Mouse (Mus musculus) spleen, postnatal 14 days (tissue): ENCODE results near the gene Chrm2.

Source experiments
- DNase-seq, 2 experiments: peaks; one replicate each; pipeline ENCODE4 v3.0.0; 2021 to 2022; ENCODE audit warnings: low spot score in 2 of 2

Gene Chrm2

DNA sequence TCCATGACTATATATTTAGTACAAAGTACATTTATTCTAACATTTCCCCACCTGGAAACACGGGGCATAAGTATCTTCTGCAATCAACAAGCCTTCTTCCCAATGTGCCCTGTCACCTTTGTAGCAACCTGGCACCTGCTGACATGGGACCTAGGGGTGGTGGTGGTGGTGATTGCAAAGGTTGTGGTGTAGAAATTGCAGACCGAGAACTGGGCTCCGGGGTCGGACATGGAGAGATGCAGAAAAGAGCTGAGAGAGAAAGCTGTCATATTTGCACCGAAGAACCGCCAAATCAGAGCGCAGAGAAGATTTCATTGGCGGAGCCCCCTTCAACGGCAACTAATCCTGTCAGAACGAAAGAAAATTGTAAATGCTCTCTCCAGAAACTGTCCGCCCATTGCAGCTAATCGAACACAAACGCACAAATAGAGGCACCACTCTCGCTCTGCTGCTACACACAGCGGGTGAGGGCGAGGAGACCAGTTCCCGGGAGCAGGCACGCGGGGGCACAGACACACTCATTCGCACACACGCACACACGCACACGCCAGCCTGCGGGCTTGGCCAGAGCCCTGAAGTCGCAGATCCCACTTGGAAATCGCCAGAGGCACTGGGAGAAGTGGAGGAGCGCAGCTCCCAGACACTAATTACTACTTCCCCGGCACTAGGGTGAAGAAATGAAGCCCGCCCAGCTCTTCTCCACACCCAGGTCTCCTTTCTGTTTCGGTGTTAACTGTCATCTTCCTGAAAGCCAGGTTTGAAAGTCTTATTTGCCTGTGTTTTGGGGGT, at the start of gene Chrm2:
TSS of gene Chrm2 (plus strand) at position 473 of the 789 bp plus-strand sequence.
- DNase-seq, result no peak

DNA sequence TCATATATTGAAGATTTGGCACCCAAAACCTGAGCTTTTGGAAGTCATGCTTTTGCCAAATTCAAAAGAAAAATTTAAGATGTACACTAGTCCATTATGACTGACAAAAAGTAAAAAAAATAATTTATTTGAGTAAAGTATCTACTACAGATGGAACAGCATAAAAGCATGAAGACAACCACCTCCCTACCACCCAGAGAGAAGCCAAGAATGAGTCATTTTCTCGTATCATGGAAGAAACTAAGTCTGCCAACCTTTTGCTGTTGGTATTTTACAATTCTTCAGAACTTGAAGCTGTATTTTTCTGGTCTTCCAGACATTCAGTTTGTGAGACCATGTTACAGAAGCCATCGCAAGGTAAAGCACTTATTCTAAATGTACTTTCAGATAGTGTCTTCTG, 13.9 kb upstream of the Chrm2 start:
- DNase-seq, result no peak

DNA sequence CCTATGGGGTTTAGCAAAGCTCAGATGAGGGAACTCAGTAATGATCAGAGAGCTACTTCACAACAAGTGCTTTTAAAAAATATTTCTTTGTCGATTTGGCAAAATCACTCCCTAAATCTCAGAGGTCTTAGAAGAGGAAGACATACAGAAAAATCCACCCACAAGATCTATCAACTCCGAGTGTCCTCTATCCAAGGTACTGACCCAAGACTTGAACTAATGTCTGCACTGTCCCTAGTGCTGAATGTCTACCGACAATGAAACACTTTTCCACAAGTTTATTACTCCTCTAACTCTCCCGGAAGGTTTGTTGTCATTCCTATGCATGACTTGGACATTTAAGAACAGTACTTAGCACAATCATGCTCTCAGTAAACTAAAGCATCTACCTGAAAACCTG, 9.9 kb upstream of the Chrm2 start:
- no peak for DNase-seq

DNA sequence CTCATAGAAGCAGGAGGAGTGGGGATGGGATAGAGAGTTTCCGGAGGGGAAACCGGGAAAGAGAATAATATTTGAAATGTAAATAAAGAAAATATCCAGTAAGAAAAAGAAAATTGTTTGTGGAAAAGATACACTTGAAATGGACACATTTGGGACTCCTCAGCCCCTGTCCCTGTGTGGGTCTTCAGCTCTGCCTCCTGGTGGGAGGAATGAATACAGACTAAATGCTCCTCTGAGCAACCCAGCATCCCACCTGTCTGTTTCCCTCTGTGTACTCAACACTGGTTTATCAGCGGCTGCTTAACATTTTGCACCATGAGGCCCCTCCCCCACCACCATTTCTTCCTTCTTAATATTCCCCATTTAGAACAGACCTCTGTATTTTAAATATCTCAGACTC, 3.8 kb upstream of the Chrm2 start:
- no peak for DNase-seq

DNA sequence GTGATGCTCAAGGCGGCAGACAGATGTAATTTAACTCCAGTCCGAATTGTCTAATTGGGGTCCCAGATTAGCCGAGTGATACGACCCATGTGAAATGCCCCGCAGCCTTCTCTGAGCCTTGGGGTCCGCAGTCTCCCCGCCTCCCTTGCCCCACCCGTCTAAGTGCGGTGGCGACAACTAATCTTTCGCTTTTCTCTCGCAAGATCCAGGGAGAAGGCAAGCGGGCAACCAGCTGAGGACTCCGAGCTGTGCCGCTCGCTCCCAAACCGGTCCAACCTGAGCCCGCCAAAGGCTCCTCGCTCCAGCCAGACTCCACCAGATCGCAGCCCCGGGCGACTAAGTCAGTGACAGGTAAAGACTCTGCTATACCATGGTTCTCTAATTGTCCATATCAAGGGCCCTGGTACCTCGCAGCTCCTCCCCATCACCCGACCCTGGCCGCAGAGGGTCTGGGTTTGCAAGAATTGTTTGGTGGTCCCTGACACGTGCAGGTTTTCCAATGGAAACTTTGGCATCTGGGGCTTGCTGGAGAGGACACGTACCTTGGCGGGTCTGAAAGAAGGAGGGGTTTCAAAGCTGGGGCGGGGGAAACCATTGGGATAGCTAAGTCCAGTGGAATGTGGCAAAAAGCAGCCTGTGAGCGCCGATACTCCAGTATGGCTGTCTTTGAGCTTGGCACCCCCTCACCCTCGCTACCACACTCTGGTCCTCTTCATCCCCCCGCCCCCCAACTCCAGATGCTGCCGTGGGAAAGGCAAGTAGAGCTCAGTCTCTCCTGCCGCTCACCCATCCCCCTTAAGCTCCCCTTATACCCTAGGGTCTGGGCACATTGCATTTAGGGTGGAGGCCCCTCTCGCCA, 746 bp downstream of the Chrm2 start:
- DNase-seq, result no peak

DNA sequence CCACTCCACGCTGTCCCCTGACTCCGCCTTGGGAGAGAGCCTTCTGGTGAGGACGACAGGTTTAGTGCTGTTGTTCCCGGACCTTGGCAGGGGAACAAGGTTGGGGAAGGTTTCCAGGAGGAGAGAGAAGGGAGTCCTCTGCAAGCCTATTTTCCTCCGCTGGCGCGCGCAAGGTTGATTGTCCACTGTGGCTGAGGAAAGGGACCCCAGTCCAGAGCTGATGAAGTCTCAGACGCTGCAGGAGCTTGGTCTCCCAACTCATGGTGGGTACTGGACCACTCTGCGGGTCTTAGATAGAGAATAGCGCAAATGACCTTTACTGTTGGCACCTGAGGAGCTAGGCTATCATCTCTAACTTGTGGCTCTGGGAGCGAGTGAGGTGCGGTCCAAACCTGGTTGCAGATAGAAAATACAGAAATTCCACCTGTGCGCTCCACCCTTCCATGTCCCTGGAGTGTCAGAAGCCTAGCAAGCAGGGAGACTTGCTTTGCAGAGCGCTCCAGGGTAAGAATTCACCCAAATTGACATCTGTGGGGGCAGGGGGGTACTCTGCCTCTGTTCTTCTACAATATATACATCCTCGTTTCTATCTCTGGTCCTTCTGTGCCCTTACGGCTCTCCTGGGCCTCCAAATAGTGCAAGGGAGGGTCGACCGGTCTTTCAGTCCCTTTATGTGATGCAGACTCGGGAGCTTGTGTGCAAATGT, 1.5 kb downstream of the Chrm2 start:
- DNase-seq, result no peak

DNA sequence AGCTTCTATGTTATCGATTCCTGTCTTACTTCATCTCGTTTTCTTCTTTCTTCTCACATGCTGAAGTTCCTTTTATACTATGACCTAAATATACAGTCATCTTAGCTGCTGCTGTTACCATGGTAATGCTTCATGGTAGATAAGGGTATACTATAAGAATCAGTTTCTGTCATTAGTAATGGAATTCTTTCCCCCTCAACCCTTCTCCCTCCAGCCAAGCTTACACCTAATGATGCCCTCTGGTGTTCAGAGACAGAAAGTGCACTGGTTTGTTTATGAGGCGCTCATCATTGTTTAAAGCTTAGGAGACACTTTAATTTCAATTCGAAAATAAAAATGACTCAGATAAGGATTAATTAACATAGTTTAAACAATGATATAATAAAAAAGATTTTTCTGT, 5.8 kb downstream of the Chrm2 start:
- no peak for DNase-seq

DNA sequence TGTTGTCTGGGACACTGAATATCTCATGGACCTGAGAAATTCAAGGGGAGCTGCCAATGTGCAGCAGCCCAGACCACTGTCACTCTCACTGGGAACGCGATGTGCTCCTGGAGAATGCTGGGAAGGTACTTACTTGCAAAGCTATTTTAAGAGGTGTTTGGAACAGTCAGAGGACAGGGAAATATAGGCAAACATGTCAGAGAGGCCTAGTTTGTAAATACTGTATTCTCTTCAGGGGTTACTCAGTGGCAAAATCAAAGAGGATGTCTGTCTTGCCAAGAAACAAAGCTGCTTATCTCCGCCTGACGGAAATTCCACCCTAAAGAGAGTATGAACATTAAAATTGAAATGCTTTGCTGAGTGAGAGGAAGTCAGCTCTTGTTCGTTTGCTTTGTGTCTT, 17.3 kb downstream of the Chrm2 start:
- no peak for DNase-seq

DNA sequence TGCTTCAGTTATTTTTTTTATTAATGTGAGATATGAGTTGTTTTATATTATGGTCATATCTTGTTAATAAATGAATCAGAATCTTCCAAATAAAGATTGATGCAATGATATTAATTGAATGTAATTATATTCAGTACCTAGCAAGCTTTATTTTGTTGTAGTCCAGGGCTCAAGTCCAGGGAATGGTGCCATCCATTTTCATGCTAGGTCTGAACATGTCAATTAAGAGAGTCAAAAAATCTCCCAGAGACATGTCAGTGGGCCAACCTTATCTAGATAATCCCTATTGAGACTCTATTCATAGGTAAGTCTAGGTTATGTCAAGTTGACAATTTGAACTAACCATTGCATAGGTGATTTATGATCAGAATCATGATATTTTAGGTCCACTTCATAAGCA, 21.1 kb downstream of the Chrm2 start:
- no peak for DNase-seq

DNA sequence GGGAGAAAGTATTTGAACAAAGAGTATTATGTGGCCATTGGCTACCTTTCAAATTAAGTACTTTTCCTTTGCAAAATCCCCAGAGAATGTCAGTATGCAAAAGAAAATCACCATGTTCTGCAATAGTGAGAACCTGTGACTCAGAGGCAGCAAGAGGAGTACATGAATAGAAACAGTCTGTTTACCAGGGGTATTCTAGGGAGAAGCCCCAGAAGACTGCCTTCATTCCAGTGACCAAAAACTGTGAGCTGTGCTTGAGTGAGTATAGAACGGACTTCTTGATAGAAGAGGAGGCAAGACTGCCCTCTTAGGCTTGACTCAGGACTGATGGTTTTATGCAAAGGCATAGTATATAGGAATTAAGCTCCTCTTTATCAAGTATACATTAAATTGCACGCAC, 22.2 kb downstream of the Chrm2 start:
- no peak for DNase-seq

DNA sequence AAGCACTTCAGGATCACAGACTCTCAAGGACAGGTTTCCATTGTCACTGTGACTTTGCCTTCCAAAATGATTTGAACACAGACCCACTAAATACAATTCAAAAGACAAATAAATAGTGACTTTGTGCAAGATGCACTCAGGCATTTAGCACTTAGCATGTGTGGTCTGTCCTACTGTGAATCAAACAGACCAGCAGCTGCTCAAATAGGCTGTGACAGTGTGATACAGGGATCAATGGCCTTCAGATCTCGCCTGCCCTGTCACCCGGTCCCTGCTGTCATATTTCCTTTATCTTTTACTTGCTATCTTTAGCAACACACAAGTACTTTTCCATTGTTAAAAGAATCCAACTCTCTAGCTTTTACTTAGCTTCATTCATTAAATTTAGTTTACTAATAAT, 31.8 kb downstream of the Chrm2 start:
- DNase-seq, result no peak

DNA sequence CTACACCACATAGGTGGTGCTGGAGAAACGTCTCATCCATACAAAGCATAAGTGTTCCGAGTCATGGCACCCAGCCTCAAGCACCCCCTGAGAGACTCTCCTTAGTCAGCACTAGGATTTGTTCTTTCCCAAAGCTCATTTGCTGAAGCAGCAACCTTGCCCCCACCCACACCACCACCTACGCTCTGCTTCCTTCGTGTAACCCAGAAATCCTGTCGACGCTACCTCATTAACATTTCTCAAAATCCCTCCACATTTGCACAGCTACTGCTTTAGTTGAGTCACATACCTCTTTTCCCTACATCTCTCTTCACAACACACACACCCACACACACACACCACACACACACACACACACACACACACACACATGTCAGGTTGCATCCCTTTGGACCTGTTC, 50.1 kb downstream of the Chrm2 start:
- DNase-seq, result no peak

DNA sequence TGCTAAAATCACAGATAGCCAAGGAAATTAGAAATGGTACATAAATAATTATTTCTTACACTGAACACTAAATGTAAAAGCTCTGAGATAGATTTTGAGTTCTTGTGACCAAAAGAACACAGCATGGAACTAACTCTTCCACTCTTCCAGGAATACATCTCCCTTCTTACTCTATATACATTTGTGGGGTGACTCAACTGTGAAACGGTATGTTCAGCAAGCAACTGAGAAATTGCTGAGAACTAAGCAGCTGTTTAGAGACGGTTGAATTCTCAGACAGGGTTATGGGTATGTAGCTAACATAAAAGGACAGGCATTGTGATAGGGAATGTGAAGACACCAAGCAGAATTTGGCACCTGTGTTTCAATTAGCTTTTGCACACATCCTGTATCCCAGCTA, 51.3 kb downstream of the Chrm2 start:
- DNase-seq, result no peak

DNA sequence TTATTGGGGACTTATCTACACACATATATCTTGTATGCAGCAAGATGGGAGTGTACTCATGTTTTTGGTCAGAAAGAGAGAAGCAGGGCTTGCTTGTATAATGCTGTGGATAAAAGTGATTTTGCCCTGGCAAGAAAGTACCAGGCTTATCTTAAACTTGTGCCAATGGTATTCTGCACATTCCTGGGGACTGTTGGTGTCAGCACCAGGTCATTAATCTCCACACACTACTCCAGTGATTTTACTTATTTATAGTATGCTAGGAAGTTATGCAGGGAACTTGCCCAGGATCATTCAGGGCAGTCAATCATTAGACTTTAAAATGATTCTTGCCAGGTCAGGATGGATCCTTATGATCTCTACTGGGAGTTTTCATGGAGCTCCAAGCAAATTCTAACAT, 63.6 kb downstream of the Chrm2 start:
- DNase-seq, result no peak

DNA sequence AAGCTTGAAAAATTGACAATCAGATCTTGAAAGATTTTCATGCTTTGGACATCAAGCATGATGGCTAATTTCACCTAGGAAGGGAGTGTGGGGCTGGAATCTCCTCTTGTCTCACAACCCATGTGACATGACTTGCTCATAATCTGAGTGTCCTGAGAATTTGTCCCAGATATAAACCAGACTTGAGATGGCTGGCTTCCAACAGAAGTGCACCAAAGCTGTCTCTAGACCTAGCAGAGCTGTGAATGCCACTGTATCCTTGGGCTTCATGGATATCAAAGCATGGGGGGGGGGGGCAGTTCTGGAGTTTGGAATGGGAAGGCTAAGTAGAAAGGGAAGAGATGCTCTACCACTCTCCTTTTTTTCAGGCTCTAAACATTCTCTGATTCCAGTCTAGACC, 67.2 kb downstream of the Chrm2 start:
- no peak for DNase-seq

DNA sequence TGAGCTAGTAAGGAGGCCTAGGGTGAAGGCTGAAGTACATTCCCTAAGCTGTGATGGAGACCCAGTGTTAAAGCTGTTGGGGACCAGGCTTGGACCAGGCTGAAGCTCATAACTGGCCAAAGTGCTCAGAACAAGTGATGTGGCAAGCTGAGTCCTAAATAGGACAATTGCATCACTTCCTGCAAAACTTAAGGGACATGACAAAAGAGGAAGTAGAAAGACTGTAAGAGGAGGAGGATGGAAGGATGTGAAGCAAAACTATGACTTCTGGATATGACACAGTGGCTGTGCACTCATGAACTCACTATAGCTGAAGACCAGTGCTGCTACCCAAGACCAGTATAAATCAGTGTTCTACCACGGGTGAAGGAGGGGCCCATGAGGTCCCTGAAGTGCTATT, 69.1 kb downstream of the Chrm2 start:
- DNase-seq, result no peak

DNA sequence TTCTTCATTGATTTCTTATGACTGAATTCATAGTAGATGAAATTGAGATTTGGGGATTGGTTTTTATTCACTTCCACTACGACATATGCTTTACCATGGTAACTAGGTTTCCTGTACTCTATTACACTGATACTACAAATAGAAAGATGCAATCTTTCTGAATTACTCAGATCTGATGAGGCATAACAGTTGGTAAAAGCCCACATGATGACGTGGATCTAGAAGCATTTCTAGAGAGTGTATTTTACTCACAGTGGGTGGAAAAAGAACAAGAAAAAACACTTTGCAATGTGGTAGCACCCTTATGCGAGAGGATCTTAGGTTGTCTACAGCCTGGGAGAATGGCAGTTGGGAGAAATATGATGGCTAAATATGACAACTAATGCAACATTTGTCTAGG, 76.1 kb downstream of the Chrm2 start:
- DNase-seq, result no peak

DNA sequence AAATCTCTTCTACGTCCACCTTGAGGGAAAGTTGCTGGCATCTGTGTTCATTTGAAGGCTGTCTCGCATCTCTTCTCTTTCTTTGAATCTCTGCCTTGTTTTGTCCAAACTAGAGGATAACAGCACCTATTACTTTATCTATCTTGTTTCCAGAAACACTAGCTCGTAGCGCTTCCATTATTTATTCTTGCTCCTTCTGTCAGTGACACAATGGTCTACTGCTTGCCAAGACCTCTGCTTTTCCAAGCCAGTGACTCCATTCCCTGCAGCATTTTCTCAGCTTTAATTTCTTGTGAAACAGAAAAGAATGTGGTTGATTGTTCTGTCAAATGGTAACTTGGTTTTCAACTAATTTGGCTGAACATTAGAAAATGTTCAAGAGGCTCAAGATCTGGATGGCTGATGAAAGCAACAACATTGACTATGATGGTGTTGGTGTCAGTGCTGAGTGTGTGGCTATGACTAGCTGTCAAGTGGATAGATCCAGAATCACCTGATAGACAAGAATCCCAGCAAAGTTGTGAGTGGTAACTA, 96.3 kb downstream of the Chrm2 start:
- no peak for DNase-seq

DNA sequence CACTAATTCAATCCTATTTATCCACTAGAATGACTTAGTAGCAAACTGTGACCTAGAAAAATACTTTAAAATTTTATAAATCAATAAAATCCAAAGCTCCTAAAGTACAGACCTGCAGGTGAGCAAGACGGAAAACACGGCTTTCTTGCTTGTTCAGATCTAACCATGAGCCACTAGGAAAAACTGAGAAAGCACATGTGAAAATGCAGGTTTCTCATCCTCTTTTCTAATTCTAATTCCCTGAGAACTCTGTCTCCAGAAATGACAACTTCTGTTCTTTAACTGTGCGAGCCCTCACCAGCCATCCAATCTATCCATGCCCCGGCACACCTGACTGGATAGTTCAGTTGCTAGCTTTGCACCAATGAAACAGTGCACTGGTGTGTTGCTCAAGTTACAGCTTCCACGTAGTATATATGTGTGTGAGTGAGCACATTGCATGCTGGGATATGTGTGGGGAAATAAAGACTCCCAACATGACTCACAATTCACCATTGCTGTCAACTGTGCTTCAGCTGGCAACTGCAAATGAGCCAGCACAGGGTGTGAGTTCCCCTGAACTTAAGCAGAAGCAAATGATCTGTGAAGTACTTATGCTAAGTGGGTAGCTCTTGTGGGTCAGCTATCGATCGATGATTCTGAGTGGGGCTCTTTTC, 119.3 kb downstream of the Chrm2 start:
- DNase-seq, result no peak

DNA sequence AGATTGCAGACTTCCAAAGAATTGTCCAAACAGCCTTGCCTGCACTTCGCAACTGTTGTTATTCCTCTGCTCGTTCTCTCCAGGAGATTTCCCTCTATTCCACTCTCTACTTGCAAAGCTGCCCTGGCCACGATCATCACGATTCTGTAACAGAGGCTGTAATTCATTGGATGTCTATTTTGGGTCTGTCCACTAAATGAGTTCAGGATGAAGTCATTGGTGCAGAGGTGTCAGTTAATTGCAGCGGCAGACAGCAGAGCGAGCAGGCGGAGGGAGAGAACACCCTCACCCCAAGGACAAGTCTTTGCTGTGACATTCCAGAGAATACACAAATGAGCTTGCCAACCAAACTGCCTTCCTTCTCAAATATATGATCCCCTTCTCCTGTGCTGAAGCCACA, 120.1 kb downstream of the Chrm2 start:
- no peak for DNase-seq

DNA sequence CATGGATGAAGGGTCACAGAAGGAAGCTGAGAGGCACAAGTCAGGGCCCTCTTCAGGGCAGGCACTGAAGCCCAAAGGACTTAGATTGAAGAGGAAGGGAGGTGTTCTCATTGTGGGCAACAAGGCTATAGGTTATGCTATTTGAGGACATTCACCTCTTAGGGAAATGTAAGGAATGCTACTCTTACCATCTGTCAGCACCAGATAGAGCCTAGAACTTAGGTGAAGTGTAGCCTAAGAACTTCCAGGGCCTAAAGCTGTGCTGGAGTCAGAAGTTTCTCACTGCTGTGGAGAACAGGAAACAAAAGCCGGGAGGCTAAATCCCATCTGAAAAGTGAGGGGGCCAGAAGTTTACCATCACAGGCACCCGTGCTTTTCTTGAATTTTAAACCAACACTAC, 120.6 kb downstream of the Chrm2 start:
- DNase-seq, result no peak

DNA sequence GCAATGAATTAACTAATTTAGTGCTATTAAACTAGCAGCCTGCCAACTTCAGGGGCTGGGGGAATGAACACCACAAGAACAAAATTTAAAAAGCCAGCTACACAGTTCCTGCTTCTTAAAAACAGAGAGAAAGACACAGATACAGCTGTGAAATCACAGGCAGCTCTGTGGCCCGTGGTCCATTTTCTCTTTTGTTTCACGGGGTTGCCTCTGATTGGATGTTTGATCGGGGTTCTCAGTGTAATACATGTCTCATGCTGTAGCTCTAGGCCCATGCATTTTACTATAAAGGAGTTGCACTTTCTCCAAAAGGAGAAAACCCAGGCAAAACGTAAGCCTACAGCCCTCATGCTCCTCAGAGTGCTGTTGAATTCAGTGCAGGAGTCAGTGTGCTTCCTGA, 128.6 kb downstream of the Chrm2 start:
- DNase-seq, result no peak
